Mouse (Mus musculus): ENCODE measurements around the gene Tubb2a. TPM values are rescaled to one million over a fixed set of nuclear protein-coding genes. Genes with fewer than 3 reads are reported as not detected.

The Tubb2a gene
- polyA plus RNA-seq, 1 experiment from 2014 or later: 2,201 TPM

- H3K27ac ChIP-seq (replicated peaks; ENCODE audit: low read depth, low read length): no peak overlapping the region
- WGBS: 77% methylated on average over 13 of the region's 13 CpGs
- DNase-seq (no peak), ATAC-seq (ENCODE audit: low FRiP score, low TSS enrichment) (no peak)
- H3K4me1 ChIP-seq (ENCODE audit: control insufficient read depth, insufficient read depth, low read length): no peaks in the 10 kb centered on the region
- peaks cover 32% of the 10 kb centered on the region for H3K36me3 ChIP-seq (ENCODE audit: control insufficient read depth, insufficient read depth, low read length)
- no peak overlapping the region for H3K4me2 ChIP-seq (ENCODE audit: low read length)
- H3K9me3 ChIP-seq (ENCODE audit: control insufficient read depth, low read length): no peaks in the 10 kb centered on the region
- H3K27me3 ChIP-seq (ENCODE audit: control insufficient read depth, insufficient read depth, low read length): no peaks in the 10 kb centered on the region
- H3K9ac ChIP-seq (replicated peaks; ENCODE audit: low read length): no peak overlapping the region
- no peak overlapping the region for H3K4me3 ChIP-seq (replicated peaks; ENCODE audit: low read depth, low read length)
Measured at GRCm38 (mm10) chr13:34053673-34054282, 24.0 kb downstream of the Tubb2a start.

- no peaks in the 10 kb centered on the region for H3K4me1 ChIP-seq (ENCODE audit: control insufficient read depth, insufficient read depth, low read length)
- H3K36me3 ChIP-seq (ENCODE audit: control insufficient read depth, insufficient read depth, low read length): peaks cover 35% of the 10 kb centered on the region
- H3K4me3 ChIP-seq (replicated peaks; ENCODE audit: low read depth, low read length): no peak overlapping the region
- DNase-seq: no peak
- ATAC-seq (ENCODE audit: low FRiP score, low TSS enrichment): no peak
- 97% methylated on average over 3 of the region's 3 CpGs for WGBS
- no peak overlapping the region for H3K27ac ChIP-seq (replicated peaks; ENCODE audit: low read depth, low read length)
- H3K27me3 ChIP-seq (ENCODE audit: control insufficient read depth, insufficient read depth, low read length): no peaks in the 10 kb centered on the region
- H3K9me3 ChIP-seq (ENCODE audit: control insufficient read depth, low read length): no peaks in the 10 kb centered on the region
- H3K9ac ChIP-seq (replicated peaks; ENCODE audit: low read length): no peak overlapping the region
- no peak overlapping the region for H3K4me2 ChIP-seq (ENCODE audit: low read length)
Measured at GRCm38 (mm10) chr13:34051692-34052091, 26.1 kb downstream of the Tubb2a start.

- WGBS: 99% methylated on average over 8 of the region's 8 CpGs
- Histone ChIP-seq H3K4me2 (ENCODE audit: low read length) (no peak overlapping the region), H3K4me1 (ENCODE audit: control insufficient read depth, insufficient read depth, low read length) (no peaks in the 10 kb centered on the region), H3K36me3 (ENCODE audit: control insufficient read depth, insufficient read depth, low read length) (peaks cover 30% of the 10 kb centered on the region), H3K4me3 (replicated peaks; ENCODE audit: low read depth, low read length) (no peak overlapping the region), H3K27me3 (ENCODE audit: control insufficient read depth, insufficient read depth, low read length) (no peaks in the 10 kb centered on the region), H3K9me3 (ENCODE audit: control insufficient read depth, low read length) (no peaks in the 10 kb centered on the region), H3K27ac (replicated peaks; ENCODE audit: low read depth, low read length) (no peak overlapping the region), H3K9ac (replicated peaks; ENCODE audit: low read length) (no peak overlapping the region)
- ATAC-seq (ENCODE audit: low FRiP score, low TSS enrichment) (no peak), DNase-seq (no peak)
Measured at GRCm38 (mm10) chr13:34050479-34050878, 27.3 kb downstream of the Tubb2a start.

- Histone ChIP-seq H3K4me3 (replicated peaks; ENCODE audit: low read depth, low read length) (no peak overlapping the region), H3K4me2 (ENCODE audit: low read length) (no peak overlapping the region), H3K27ac (replicated peaks; ENCODE audit: low read depth, low read length) (no peak overlapping the region), H3K36me3 (ENCODE audit: control insufficient read depth, insufficient read depth, low read length) (peaks cover 20% of the 10 kb centered on the region), H3K27me3 (ENCODE audit: control insufficient read depth, insufficient read depth, low read length) (no peaks in the 10 kb centered on the region), H3K4me1 (ENCODE audit: control insufficient read depth, insufficient read depth, low read length) (no peaks in the 10 kb centered on the region), H3K9me3 (ENCODE audit: control insufficient read depth, low read length) (no peaks in the 10 kb centered on the region), H3K9ac (replicated peaks; ENCODE audit: low read length) (no peak overlapping the region)
- DNase-seq (no peak), ATAC-seq (ENCODE audit: low FRiP score, low TSS enrichment) (no peak)
- 57% methylated on average over 3 of the region's 3 CpGs for WGBS
Measured at GRCm38 (mm10) chr13:34047526-34047925, 30.3 kb downstream of the Tubb2a start.

GRCm38 (mm10) chr13:34046421-34047012, 31.3 kb downstream of the Tubb2a start:
- H3K4me3 ChIP-seq (replicated peaks; ENCODE audit: low read depth, low read length): no peak overlapping the region
- no peak overlapping the region for H3K9ac ChIP-seq (replicated peaks; ENCODE audit: low read length)
- H3K4me1 ChIP-seq (ENCODE audit: control insufficient read depth, insufficient read depth, low read length): no peaks in the 10 kb centered on the region
- H3K27me3 ChIP-seq (ENCODE audit: control insufficient read depth, insufficient read depth, low read length): no peaks in the 10 kb centered on the region
- no peaks in the 10 kb centered on the region for H3K9me3 ChIP-seq (ENCODE audit: control insufficient read depth, low read length)
- peaks cover 16% of the 10 kb centered on the region for H3K36me3 ChIP-seq (ENCODE audit: control insufficient read depth, insufficient read depth, low read length)
- H3K4me2 ChIP-seq (ENCODE audit: low read length): no peak overlapping the region
- 39% methylated on average over 11 of the region's 11 CpGs for WGBS
- peak; percentile 93 for DNase-seq
- no peak overlapping the region for H3K27ac ChIP-seq (replicated peaks; ENCODE audit: low read depth, low read length)
- peak; percentile 92 for ATAC-seq (ENCODE audit: low FRiP score, low TSS enrichment)

GRCm38 (mm10) chr13:34045511-34046249, 32.1 kb downstream of the Tubb2a start:
- no peak overlapping the region for H3K4me2 ChIP-seq (ENCODE audit: low read length)
- H3K9me3 ChIP-seq (ENCODE audit: control insufficient read depth, low read length): no peaks in the 10 kb centered on the region
- no peak overlapping the region for H3K27ac ChIP-seq (replicated peaks; ENCODE audit: low read depth, low read length)
- H3K9ac ChIP-seq (replicated peaks; ENCODE audit: low read length): no peak overlapping the region
- WGBS: 69% methylated on average over 5 of the region's 5 CpGs
- ATAC-seq (ENCODE audit: low FRiP score, low TSS enrichment) (no peak), DNase-seq (no peak)
- H3K27me3 ChIP-seq (ENCODE audit: control insufficient read depth, insufficient read depth, low read length): no peaks in the 10 kb centered on the region
- H3K4me1 ChIP-seq (ENCODE audit: control insufficient read depth, insufficient read depth, low read length): no peaks in the 10 kb centered on the region
- H3K4me3 ChIP-seq (replicated peaks; ENCODE audit: low read depth, low read length): no peak overlapping the region
- peaks cover 14% of the 10 kb centered on the region for H3K36me3 ChIP-seq (ENCODE audit: control insufficient read depth, insufficient read depth, low read length)

GRCm38 (mm10) chr13:34043716-34044393, 34.0 kb downstream of the Tubb2a start:
- Histone ChIP-seq H3K27ac (replicated peaks; ENCODE audit: low read depth, low read length) (no peak overlapping the region), H3K4me1 (ENCODE audit: control insufficient read depth, insufficient read depth, low read length) (peaks cover 3% of the 10 kb centered on the region; the same call in 1 of the 2 replicates), H3K36me3 (ENCODE audit: control insufficient read depth, insufficient read depth, low read length) (peaks cover 5% of the 10 kb centered on the region; the same call in 1 of the 2 replicates), H3K4me3 (replicated peaks; ENCODE audit: low read depth, low read length) (no peak overlapping the region), H3K9ac (replicated peaks; ENCODE audit: low read length) (no peak overlapping the region), H3K4me2 (ENCODE audit: low read length) (no peak overlapping the region), H3K27me3 (ENCODE audit: control insufficient read depth, insufficient read depth, low read length) (no peaks in the 10 kb centered on the region), H3K9me3 (ENCODE audit: control insufficient read depth, low read length) (no peaks in the 10 kb centered on the region)
- 85% methylated on average over 7 of the region's 7 CpGs for WGBS
- no peak for ATAC-seq (ENCODE audit: low FRiP score, low TSS enrichment)
- no peak for DNase-seq

GRCm38 (mm10) chr13:34040091-34040490, 37.7 kb downstream of the Tubb2a start:
- Histone ChIP-seq H3K4me1 (ENCODE audit: control insufficient read depth, insufficient read depth, low read length) (peaks cover 11% of the 10 kb centered on the region), H3K4me2 (ENCODE audit: low read length) (no peak overlapping the region), H3K9me3 (ENCODE audit: control insufficient read depth, low read length) (no peaks in the 10 kb centered on the region), H3K27ac (replicated peaks; ENCODE audit: low read depth, low read length) (no peak overlapping the region), H3K4me3 (replicated peaks; ENCODE audit: low read depth, low read length) (no peak overlapping the region), H3K27me3 (ENCODE audit: control insufficient read depth, insufficient read depth, low read length) (no peaks in the 10 kb centered on the region), H3K36me3 (ENCODE audit: control insufficient read depth, insufficient read depth, low read length) (no peaks in the 10 kb centered on the region), H3K9ac (replicated peaks; ENCODE audit: low read length) (no peak overlapping the region)
- WGBS: 94% methylated on average over 3 of the region's 3 CpGs
- no peak for DNase-seq
- no peak for ATAC-seq (ENCODE audit: low FRiP score, low TSS enrichment)
